Mouse (Mus musculus) cerebellum, adult 2 months (tissue): Measurements from ENCODE around the gene Fam189a2.

Experiments used
- CTCF ChIP-seq: fragments of 200-500 bp; IDR thresholded peaks from 2 replicates; pipeline ENCODE4 v1.5.1; 2011; ENCODE audit warnings: low read depth, mild to moderate bottlenecking, control low read depth, low read length, moderate library complexity, borderline replicate concordance; ENCODE audit not compliant: insufficient read depth
- POLR2A ChIP-seq: fragments of 200-500 bp; IDR thresholded peaks from 2 replicates; pipeline ENCODE4 v1.6.1; 2011; ENCODE audit warnings: low read length, control low read depth, borderline replicate concordance; ENCODE audit not compliant: insufficient read depth

GRCm38 (mm10) chr19:23967156-23967555 is 63.7 kb downstream of the Fam189a2 start:
- TF ChIP-seq POLR2A (no peak), CTCF (no peak)
